Mouse (Mus musculus) embryonic fibroblast, embryonic 13.5 days (primary cell): Measurements from ENCODE around the gene C130050O18Rik. TPM values are rescaled to one million over a fixed set of nuclear protein-coding genes. Genes with fewer than 3 reads are reported as not detected.
"Not testable (repeated sequence)": the region's sequence is repeated elsewhere in the genome, so short reads cannot be mapped to it uniquely, and the experiment has no call there.

Experiments used
- H3K27ac ChIP-seq: 2 replicates; pipeline ENCODE4 v1.5.1; 2012; ENCODE audit warnings: low read length, control low read depth, inconsistent platforms; ENCODE audit not compliant: insufficient read depth
- H3K4me1 ChIP-seq: 2 replicates; pipeline ENCODE4 v1.6.1; 2011; ENCODE audit warnings: low read length; ENCODE audit not compliant: control insufficient read depth, insufficient read depth
- H3K4me3 ChIP-seq: 2 replicates; pipeline ENCODE4 v1.5.1; 2011; ENCODE audit warnings: mild to moderate bottlenecking, control low read depth, low read length; ENCODE audit not compliant: insufficient read depth
- CTCF ChIP-seq: IDR thresholded peaks from 2 replicates; pipeline ENCODE4 v1.5.1; 2011; ENCODE audit warnings: mild to moderate bottlenecking, control low read depth, low read length, moderate library complexity, borderline replicate concordance; ENCODE audit not compliant: insufficient read depth
- POLR2A ChIP-seq: IDR thresholded peaks from 2 replicates; pipeline ENCODE4 v1.6.1; 2011; ENCODE audit warnings: low read depth, mild to moderate bottlenecking, control low read depth, low read length, moderate library complexity
- polyA plus RNA-seq: library from polyadenylated mRNA; stranded (reverse); fragments of >200 nt; gene quantifications from 2 replicates; pipeline ENCODE4 v1.2.4, GENCODE M21; 2011; ENCODE audit warnings: low read depth; ENCODE audit not compliant: missing spikeins, insufficient read length

C130050O18Rik gene
- polyA plus RNA-seq, 1 experiment, result 0.33 TPM

DNA sequence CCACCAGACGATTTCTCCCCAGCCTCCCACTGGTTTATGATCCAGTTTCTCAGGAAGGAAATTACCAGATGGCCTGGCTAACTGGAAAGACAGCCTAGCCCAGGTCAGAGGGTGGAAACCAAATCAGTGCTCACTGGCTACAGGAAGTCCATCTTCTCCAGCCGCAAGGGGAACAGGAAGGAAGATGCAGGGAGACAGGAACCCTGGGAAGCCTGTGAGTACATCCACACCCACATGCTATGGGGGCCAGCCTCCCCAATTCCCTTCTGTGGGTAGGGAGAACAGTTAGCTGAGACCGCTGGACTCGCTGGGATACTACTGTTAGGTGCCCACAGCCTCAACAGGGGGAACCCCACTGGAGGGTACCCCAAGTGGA, 16.9 kb upstream of the C130050O18Rik start:
- TF ChIP-seq CTCF (no peak), POLR2A (no peak)
- H3K27ac ChIP-seq, result no peak overlapping the region
- no peak overlapping the region for H3K4me3 ChIP-seq
- no peaks in the 10 kb centered on the region for H3K4me1 ChIP-seq

DNA sequence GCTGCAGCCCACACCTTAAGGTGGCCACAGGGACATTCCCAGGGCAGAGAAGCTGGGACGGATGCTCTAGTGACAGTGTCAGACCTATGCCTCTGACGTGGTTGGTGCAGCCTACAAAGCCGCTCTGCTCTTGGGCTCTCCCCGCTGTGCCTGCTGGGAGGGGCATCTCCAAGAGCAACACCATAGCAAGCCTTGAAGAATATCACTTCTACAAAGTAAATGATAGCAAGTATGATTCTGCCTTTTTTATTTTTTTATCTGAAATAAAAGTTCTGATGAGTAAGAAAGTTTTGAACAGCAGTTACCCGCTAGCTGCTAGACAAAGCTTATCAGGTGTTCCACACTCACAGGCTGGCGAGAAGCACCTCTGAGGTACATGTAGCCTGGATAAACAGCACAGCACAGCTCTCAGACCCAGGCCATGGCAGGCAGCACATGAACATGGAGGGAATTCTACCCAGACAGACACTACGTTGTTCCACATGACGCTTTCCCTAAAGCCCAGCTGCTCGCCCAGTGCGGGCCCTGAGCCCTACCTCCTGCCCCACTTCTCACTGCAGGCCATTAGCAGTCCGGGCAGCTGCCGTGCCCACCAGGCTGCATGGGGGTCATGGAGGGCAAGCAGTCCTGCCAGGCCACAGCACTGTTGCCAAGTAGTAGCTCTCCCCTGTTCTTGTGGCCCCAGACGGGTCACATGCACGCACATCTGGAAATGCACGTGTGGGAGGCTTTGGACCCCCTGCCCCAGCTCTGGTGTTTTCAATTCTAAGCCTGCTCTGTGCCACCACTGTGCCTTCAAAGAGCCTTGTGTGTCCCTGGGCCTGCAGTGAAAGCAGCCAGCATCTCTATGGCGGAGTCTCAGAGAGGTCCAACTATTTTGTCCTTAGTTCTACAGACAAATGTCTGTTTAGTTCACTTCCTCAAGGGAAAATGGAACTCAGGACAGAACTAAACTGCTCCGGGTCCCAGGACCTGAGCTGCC, 16.1 kb upstream of the C130050O18Rik start:
- no peak for TF ChIP-seq POLR2A
- TF ChIP-seq CTCF, result no peak
- Histone ChIP-seq H3K27ac (no peak overlapping the region), H3K4me1 (no peaks in the 10 kb centered on the region), H3K4me3 (no peak overlapping the region)

DNA sequence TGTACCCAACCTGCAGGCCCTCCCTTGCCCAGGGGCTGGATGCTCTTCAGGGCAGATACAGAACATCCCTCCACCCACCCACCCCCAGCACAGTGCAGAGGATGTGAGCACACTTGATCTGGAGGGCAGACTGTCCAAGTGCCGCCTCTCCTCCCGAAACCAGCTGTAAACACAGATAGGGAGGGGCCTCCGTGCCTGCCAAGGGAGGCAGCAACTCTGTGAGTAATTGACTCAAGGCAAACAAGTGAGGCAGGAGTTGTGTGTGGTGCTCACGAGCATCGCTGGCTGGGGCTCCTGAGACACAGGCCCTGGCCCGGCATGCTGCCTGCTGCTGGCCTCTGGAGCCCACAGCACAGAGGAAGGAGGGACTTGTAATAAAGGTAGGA, 15.4 kb upstream of the C130050O18Rik start:
- TF ChIP-seq CTCF (no peak), POLR2A (no peak)
- H3K4me3 ChIP-seq, result no peak overlapping the region
- no peaks in the 10 kb centered on the region for H3K4me1 ChIP-seq
- no peak overlapping the region for H3K27ac ChIP-seq

DNA sequence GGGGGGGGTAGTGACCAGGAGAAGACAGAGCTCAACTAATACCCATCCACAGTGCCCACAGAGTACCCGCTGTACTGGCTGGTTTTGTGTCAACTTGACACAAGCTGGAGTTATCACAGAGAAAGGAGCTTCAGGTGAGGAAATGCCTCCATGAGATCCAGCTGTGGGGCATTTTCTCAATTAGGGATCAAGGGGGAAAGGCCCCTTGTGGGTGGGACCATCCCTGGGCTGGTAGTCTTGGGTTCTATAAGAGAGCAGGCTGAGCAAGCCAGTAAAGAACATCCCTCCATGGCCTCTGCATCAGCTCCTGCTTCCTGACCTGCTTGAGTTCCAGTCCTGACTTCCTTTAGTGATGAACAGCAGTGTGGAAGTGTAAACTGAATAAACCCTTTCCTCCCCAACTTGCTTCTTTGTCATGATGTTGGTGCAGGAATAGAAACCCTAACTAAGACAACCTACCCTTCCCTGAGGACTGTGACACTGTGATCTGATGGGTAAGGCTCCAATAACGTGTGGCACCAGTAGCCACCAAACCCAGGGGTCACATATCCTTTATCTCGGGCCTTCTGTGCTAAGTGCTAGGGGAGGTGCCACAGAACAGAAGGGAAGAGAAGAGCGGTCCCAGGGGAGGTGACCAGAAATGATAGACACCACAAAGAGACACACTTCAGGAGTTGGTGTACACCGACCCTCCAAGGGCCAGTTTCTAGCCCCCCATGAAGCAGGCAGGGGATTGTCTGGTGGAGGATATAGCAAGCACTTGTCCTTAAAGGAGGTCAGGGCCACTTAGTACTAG, 14.6 kb upstream of the C130050O18Rik start:
- H3K4me3 ChIP-seq, H3K27ac ChIP-seq, H3K4me1 ChIP-seq: not testable (repeated sequence)

DNA sequence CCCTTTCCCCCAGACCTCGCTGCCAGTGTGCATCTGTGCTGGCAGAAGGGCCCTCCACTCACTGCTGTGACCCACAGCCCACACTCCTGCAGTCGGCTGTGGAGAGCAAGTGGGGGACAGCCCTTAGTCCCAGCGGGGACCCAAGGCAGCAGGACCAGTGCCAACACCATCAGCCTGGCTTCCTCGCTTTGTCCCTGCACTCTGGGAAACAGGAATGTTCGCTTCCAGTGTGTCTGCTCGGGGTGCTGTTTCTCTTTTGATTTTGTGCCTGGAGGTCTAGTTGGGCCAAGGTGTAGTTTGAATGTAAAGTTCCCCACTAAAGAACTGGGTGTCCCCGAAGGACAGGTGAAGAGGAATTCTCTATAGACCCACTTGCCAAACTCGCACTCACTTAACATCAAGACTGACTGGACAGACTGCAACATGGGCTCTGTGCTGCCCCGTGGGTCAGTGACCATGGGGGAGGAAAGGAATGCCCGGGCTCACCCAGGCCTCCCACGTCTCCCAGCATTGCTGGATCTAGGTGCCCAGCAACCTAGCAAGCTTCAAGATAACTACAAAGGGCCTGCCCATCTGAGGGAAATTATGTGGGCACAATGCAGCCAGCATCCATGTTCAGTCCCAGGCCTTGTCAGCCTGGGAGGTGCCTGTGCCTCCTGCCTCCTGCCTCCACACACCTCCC, 13.6 kb upstream of the C130050O18Rik start:
- no peak for TF ChIP-seq POLR2A
- no peak for TF ChIP-seq CTCF
- Histone ChIP-seq H3K27ac (no peak overlapping the region), H3K4me3 (no peak overlapping the region), H3K4me1 (no peaks in the 10 kb centered on the region)

DNA sequence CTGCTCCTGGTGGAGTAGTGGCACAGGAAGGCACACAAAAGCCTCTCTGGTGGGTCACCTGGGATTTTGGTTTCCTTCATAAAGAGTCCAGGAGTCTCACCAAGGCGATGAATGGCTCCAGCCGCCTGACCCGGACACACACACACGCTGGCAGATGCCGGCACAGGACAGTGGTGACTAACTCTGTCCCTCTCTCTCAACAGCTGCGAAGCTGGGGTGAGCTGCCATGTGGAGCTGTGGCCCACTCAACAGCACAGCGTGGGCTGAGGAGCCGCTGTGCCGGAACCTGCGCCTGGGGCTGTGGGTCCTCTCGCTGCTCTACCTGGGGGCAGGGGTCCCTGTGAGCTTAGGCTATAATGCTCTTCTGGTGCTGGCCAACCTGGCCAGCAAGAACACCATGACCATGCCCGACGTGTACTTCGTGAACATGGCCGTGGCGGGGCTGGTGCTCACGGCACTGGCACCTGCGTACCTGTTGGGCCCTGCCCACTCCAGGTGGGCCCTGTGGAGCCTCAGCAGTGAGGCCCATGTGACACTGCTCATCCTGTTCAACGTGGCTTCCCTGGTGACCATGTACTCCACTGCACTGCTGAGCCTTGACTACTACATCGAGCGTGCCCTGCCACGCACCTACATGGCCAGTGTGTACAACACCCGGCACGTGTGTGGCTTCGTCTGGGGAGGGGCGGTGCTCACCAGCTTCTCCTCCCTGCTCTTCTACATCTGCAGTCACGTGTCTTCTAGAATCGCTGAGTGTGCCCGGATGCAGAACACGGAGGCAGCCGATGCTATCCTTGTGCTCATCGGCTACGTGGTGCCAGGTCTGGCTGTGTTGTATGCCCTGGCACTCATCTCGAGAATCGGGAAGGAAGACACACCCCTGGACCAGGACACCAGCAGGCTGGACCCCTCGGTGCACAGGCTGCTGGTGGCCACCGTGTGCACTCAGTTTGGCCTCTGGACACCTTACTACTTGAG, 12.6 kb upstream of the C130050O18Rik start:
- no peak for TF ChIP-seq CTCF
- TF ChIP-seq POLR2A, result no peak
- Histone ChIP-seq H3K4me3 (no peak overlapping the region), H3K4me1 (no peaks in the 10 kb centered on the region), H3K27ac (no peak overlapping the region)

DNA sequence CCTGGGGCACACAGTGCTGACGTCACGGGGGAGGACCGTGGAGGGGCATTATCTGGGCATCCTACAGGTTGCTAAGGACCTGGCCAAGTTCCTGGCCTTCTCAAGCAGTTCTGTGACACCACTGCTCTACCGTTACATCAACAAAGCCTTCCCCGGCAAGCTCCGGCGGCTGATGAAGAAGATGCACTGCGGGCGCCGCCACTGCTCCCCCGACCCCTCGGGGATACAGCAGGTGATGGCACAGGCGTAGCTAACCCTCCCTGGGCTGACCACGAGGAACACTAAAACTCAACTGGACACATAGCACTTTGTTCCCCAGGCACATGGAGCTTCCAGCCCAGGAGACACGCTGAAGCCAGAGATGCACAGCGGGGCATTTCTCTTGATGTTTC, 11.9 kb upstream of the C130050O18Rik start:
- Histone ChIP-seq H3K4me1 (no peaks in the 10 kb centered on the region), H3K27ac (no peak overlapping the region), H3K4me3 (no peak overlapping the region)
- TF ChIP-seq POLR2A (no peak), CTCF (no peak)

DNA sequence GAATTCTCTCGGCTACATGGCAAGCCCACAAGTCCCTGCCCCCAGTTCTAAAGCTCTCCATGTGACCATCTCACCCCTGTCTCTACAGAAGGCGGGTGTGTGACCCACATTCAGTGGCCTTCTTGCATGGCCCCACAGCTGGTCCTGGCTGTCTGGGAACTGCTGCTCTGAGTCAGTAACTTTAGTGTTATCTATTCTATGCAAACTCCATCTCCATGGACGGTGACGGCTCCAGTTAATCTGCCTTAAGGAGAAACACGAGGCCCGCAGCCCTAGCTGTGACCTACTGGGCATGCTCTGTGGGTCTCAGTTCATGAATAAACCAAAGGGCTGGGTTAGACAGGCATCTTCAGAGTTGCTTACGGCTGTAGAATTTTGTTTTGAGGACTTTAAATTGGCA, 10.7 kb upstream of the C130050O18Rik start:
- Histone ChIP-seq H3K4me1 (no peaks in the 10 kb centered on the region), H3K4me3 (no peak overlapping the region), H3K27ac (no peak overlapping the region)
- TF ChIP-seq CTCF, result no peak
- TF ChIP-seq POLR2A, result no peak

DNA sequence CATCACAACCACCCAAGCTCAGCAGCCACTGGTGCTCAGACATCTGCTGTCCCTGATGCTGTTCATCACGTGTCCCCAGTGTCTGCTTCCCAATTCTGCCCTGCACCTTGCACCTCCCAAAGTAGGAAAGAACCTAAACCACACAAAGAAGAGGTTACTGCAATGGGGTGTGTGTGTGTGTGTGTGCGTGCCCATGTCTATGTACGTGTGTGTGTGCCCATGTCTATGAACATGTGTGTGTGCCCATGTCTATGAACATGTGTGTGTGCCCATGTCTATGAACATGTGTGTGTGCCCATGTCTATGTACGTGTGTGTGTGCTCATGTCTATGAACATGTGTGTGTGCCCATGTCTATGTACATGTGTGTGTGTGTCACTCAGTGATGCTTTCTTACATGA, 9.6 kb upstream of the C130050O18Rik start:
- Histone ChIP-seq H3K27ac (no peak overlapping the region), H3K4me1 (no peaks in the 10 kb centered on the region), H3K4me3 (no peak overlapping the region)
- no peak for TF ChIP-seq CTCF
- TF ChIP-seq POLR2A, result no peak
